1 mouse cellular context compared by ENCODE assay signal in the genomic region with DNA sequence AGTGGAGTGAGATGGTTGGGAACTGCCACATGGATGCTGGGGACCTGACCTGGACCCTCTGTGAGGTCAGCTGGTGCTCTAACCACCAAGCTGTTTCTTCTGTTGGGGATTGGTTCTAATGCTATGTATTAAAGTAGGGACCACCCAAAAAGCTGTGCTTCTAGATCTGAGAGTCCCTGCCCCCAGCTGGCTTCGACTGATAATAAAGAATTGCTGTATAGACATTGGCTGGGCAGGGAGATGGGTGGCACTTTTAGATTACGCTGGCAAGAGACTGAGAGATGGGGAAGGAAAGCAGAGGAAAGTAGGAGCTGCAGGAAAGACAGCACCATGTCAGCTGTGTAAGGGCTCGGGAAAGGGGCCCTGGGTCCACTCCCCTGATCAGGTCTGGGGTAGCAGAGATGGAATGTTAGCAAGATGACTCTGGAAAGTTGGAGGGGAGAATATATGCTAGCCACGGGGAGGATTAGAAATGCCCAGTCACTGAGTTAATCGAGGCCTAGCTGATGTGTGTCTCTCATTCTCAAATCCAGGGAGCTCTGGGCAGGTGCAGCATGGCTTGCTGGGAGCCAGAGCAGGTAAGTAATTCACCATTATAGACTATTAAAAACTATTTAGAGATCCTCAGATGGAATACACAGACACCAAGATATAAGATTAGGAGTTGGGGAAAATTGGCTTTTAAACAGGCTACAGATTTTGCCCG.
TF ChIP-seq lines count a peak whose summit lies in the region.

No protein-coding gene starts in this region.

TF ChIP-seq in MEL, 35 proteins besides CTCF, POLR2A, EP300 and RAD21 (continued from another document):
- TF ChIP-seq MYC (IDR thresholded peaks at IDR 0.05; ENCODE audit: low read depth, low read length) (no peak), ZNF384 (IDR thresholded peaks at IDR 0.05; ENCODE audit: low read depth, low read length) (no peak), RCOR1 (IDR thresholded peaks at IDR 0.05; ENCODE audit: low read depth, low read length) (no peak)
